Mouse (Mus musculus): ENCODE results near the gene Slc25a3. TPM values are rescaled to one million over a fixed set of nuclear protein-coding genes. Genes with fewer than 3 reads are reported as not detected.

Slc25a3 gene
- total and polyA plus RNA-seq, 3 experiments = 428 to 792 (median 509) TPM

GRCm38 (mm10) chr10:91153894-91154503 is 30.1 kb upstream of the Slc25a3 start:
- DNase-seq (ENCODE audit: extremely low read depth) = peak; percentile 77
- H3K9ac ChIP-seq (ENCODE audit: insufficient read depth, low read depth) = 0 out of 2 replicates have a peak overlapping the region, but pooled peaks have one; percentile 17
- peaks cover 6 to 76% of the 10 kb centered on the region in 2 experiments for H3K4me1 ChIP-seq (ENCODE audit: control insufficient read depth in 1 of 2, insufficient read depth in 2 of 2)
- H3K9me3 ChIP-seq (replicated peaks; ENCODE audit: low read length) = no peaks in the 10 kb centered on the region
- H3K4me3 ChIP-seq (replicated peaks in 1 of 3; ENCODE audit: low read depth in 2 of 3, low read length in 2 of 3, poor library complexity in 1 of 3) = no peak overlapping the region
- H3K27ac ChIP-seq (ENCODE audit: insufficient read depth, low read depth) = peak overlapping the region; percentile 81
- in situ Hi-C loops (cut with MboI; ENCODE audit: low pct_ligation_motif_present, low pct_unique_long_range_greater_than_20kb, low sequenced_read_pairs) = no loop called here
- peaks cover 54 to 86% of the 10 kb centered on the region in 2 experiments for H3K36me3 ChIP-seq (replicated peaks in 1 of 2; ENCODE audit: control insufficient read depth in 1 of 2, insufficient read depth in 1 of 2, low read length in 1 of 2)
- TF ChIP-seq MXI1 (IDR thresholded peaks at IDR 0.05; ENCODE audit: low read depth, low read length) = peak; percentile 66; the same call in 1 of the 2 replicates
- peak; percentile 34; the same call in 1 of the 2 replicates for TF ChIP-seq MAX (IDR thresholded peaks at IDR 0.05; ENCODE audit: low read length)
- no peak for TF ChIP-seq USF2 (conservative IDR thresholded peaks at IDR 0.05; ENCODE audit: low read depth, low read length)
- no peak for TF ChIP-seq GABPA (IDR thresholded peaks at IDR 0.05; ENCODE audit: insufficient replicate concordance, low read depth, low read length)
- TF ChIP-seq RCOR1 (conservative IDR thresholded peaks at IDR 0.05; ENCODE audit: low read depth, low read length) = no peak
- no peak for TF ChIP-seq E2F4 (IDR thresholded peaks at IDR 0.05; ENCODE audit: insufficient replicate concordance, low read depth, low read length)
- TF ChIP-seq NRF1 (IDR thresholded peaks at IDR 0.05; ENCODE audit: low read depth, low read length) = no peak
- TF ChIP-seq TCF12 (IDR thresholded peaks at IDR 0.05; ENCODE audit: low read depth, low read length) = no peak
- no peak for TF ChIP-seq USF1 (IDR thresholded peaks at IDR 0.05; ENCODE audit: low read depth, low read length)
- no peak for TF ChIP-seq ZC3H11A (IDR thresholded peaks at IDR 0.05; ENCODE audit: low read depth, low read length)
- TF ChIP-seq BHLHE40 (IDR thresholded peaks at IDR 0.05; ENCODE audit: low read depth, low read length) = peak; percentile 78
- TF ChIP-seq ZMIZ1 (IDR thresholded peaks at IDR 0.05; ENCODE audit: low read depth, low read length) = no peak
- peak; percentile 53; the same call in 1 of the 2 replicates for TF ChIP-seq IRF4 (IDR thresholded peaks at IDR 0.05; ENCODE audit: low read depth, low read length)
- TF ChIP-seq ZNF384 (IDR thresholded peaks at IDR 0.05; ENCODE audit: low read depth, low read length) = peak; percentile 81
- no peak; the same call in 1 of the 2 replicates for TF ChIP-seq MYC (IDR thresholded peaks at IDR 0.05; ENCODE audit: low read depth, low read length)
- TF ChIP-seq CHD2 (IDR thresholded peaks at IDR 0.05; ENCODE audit: low read length) = no peak
- TF ChIP-seq SMC3 (IDR thresholded peaks at IDR 0.05; ENCODE audit: low read depth, low read length) = no peak
- TF ChIP-seq POLR2A (IDR thresholded peaks at IDR 0.05; ENCODE audit: low read depth, low read length) = no peak
- TF ChIP-seq JUN (IDR thresholded peaks at IDR 0.05; ENCODE audit: insufficient read depth, low read depth, low read length) = no peak
- peak; percentile 35; the same call in 1 of the 2 replicates for TF ChIP-seq ELF1 (IDR thresholded peaks at IDR 0.05; ENCODE audit: low read depth, low read length)
- TF ChIP-seq PAX5 (IDR thresholded peaks at IDR 0.05; ENCODE audit: low read length) = no peak
- TF ChIP-seq CHD1 (IDR thresholded peaks at IDR 0.05; ENCODE audit: low read depth, low read length) = no peak
- no peak for TF ChIP-seq KAT2A (IDR thresholded peaks at IDR 0.05; ENCODE audit: insufficient replicate concordance, low read length)
- no peak for TF ChIP-seq MAFK (IDR thresholded peaks at IDR 0.05; ENCODE audit: insufficient replicate concordance, low read length)
- TF ChIP-seq EP300 (IDR thresholded peaks at IDR 0.05; ENCODE audit: low read length) = no peak
- no peak for TF ChIP-seq RAD21 (IDR thresholded peaks at IDR 0.05; ENCODE audit: low read depth, low read length)
- TF ChIP-seq HCFC1 (IDR thresholded peaks at IDR 0.05; ENCODE audit: low read depth, low read length) = no peak
- TF ChIP-seq ZKSCAN1 (IDR thresholded peaks at IDR 0.05; ENCODE audit: borderline replicate concordance, low read depth, low read length) = no peak
- TF ChIP-seq MAZ (IDR thresholded peaks at IDR 0.05; ENCODE audit: low read depth, low read length) = no peak
- TF ChIP-seq NELFE (IDR thresholded peaks at IDR 0.05; ENCODE audit: low read depth, low read length) = no peak
- 0 out of 2 replicates have a peak, but pooled peaks have one; percentile 23 for TF ChIP-seq TBP (conservative IDR thresholded peaks at IDR 0.05; ENCODE audit: low read depth, low read length)
- TF ChIP-seq POLR2AphosphoS2 (IDR thresholded peaks at IDR 0.05; ENCODE audit: low read depth, low read length) = no peak
- no peak for TF ChIP-seq UBTF (IDR thresholded peaks at IDR 0.05; ENCODE audit: low read depth, low read length)
- TF ChIP-seq ETS1 (conservative IDR thresholded peaks at IDR 0.05; ENCODE audit: low read depth, low read length) = peak; percentile 67; the same call in 1 of the 2 replicates
- no peak for TF ChIP-seq CTCF (conservative IDR thresholded peaks at IDR 0.05 in 1 of 2, IDR thresholded peaks at IDR 0.05 in 1 of 2; ENCODE audit: low read depth in 2 of 2, low read length in 2 of 2)
- no peak for TF ChIP-seq SIN3A (IDR thresholded peaks at IDR 0.05; ENCODE audit: low read length)
- peak; percentile 85; the same call in 1 of the 2 replicates for TF ChIP-seq MEF2A (IDR thresholded peaks at IDR 0.05; ENCODE audit: borderline replicate concordance, low read depth, low read length)
- no peak for TF ChIP-seq JUND (conservative IDR thresholded peaks at IDR 0.05; ENCODE audit: low read depth, low read length)
- H3K79me2 ChIP-seq (replicated peaks; ENCODE audit: control insufficient read depth, extremely low read depth, insufficient read depth, poor library complexity, severe bottlenecking) = peaks cover 34% of the 10 kb centered on the region
- dilution Hi-C loops (cut with MboI; ENCODE audit: extremely low pct_ligation_motif_present, extremely low pct_unique_long_range_greater_than_20kb, low sequenced_read_pairs) = no loop called here
- H3K4me2 ChIP-seq (ENCODE audit: insufficient read depth, low read depth, poor library complexity, severe bottlenecking) = peak overlapping the region; percentile 64
- no peaks in the 10 kb centered on the region for H3K27me3 ChIP-seq (replicated peaks)
